Mouse (Mus musculus) lung, embryonic 15.5 days (tissue): ENCODE measurements around the gene Atp8a2. TPM values are rescaled to one million over a fixed set of nuclear protein-coding genes. Genes with fewer than 3 reads are reported as not detected.

Source experiments
- ATAC-seq: fragments of 200-750 bp; cut with Nextera tagmentation; 2 replicates; pipeline ENCODE4 v1.8.0; 2017; ENCODE audit warnings: moderate number of reproducible peaks, borderline replicate concordance; ENCODE audit not compliant: low FRiP score, low TSS enrichment; ENCODE audit errors: extremely low read depth
- H3K27ac ChIP-seq: fragments of 300-500 bp; sonication (generic); 2 replicates; pipeline ENCODE4 v1.5.1; 2015; ENCODE audit warnings: moderate library complexity, mild to moderate bottlenecking, inconsistent platforms
- H3K27me3 ChIP-seq: fragments of 300-500 bp; sonication (generic); 2 replicates; pipeline ENCODE4 v1.6.1; 2015; ENCODE audit warnings: inconsistent platforms
- H3K36me3 ChIP-seq: fragments of 300-500 bp; sonication (generic); 2 replicates; pipeline ENCODE4 v1.6.1; 2015; ENCODE audit warnings: inconsistent platforms
- H3K4me1 ChIP-seq: fragments of 300-500 bp; sonication (generic); 2 replicates; pipeline ENCODE4 v1.6.1; 2015; ENCODE audit warnings: inconsistent platforms
- H3K4me2 ChIP-seq: fragments of 300-500 bp; sonication (generic); 2 replicates; pipeline ENCODE4 v1.6.1; 2015; ENCODE audit warnings: inconsistent platforms, mild to moderate bottlenecking, moderate library complexity
- H3K4me3 ChIP-seq: fragments of 300-500 bp; sonication (generic); 2 replicates; pipeline ENCODE4 v1.5.1; 2015; ENCODE audit warnings: mild to moderate bottlenecking, inconsistent platforms
- H3K9ac ChIP-seq: fragments of 300-500 bp; sonication (generic); 2 replicates; pipeline ENCODE4 v1.6.1; 2015; ENCODE audit warnings: inconsistent platforms
- H3K9me3 ChIP-seq: fragments of 300-500 bp; sonication (generic); 2 replicates; pipeline ENCODE4 v1.6.1; 2016; ENCODE audit warnings: inconsistent platforms
- WGBS: fragments of 180-500 bp; shearing (Covaris S2); methylation state at CpG from one replicate; pipeline ENCODE4 v1.1.7; 2015; 5-methylcytosine and 5-hydroxymethylcytosine counted together
- microRNA counts: library from miRNA; unstranded; fragments of <30 nt; microRNA quantifications from one replicate; lab custom pipeline; 2016
- microRNA-seq: library from miRNA; unstranded; fragments of <30 nt; microRNA quantifications from one replicate; pipeline ENCODE4, GENCODE M21; 2016
- polyA plus RNA-seq: library from polyadenylated mRNA; unstranded; fragments of >200 nt; fragmentation: Nextera tagmentation; extraction: Ambion mirVana; gene quantifications from 2 replicates; pipeline ENCODE4 v1.2.1, GENCODE M21; 2015

The Atp8a2 gene
- polyA plus RNA-seq, 1 experiment from 2014 or later, result 1.8 TPM

DNA sequence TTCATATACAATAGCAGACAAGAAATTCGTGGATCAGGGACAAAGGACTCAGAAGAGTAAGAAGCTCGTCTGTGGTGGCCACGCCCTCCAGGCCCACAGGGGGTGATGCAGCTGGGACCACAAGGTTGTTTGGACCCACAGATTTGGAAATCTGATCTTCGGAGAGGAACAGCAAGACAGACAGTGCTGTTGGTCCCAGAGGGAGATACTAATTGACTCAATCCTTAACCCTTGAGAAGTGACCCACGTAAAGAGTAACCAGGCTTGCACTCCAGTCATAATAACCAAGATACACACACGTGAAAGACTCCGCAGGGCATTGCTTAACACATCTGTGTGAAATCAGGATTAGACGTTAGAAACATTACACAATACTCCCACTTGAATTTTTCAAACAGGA is 605.1 kb downstream of the Atp8a2 start:
- no peak overlapping the region for H3K9ac ChIP-seq
- peaks cover 5% of the 10 kb centered on the region for H3K4me1 ChIP-seq
- WGBS, result 82% methylated on average over 8 of the region's 8 CpGs
- H3K36me3 ChIP-seq, result peaks cover 43% of the 10 kb centered on the region
- no peak overlapping the region for H3K4me2 ChIP-seq
- ATAC-seq, result no peak
- H3K4me3 ChIP-seq, result no peak overlapping the region
- no peaks in the 10 kb centered on the region for H3K9me3 ChIP-seq
- H3K27ac ChIP-seq, result no peak overlapping the region
- H3K27me3 ChIP-seq, result no peaks in the 10 kb centered on the region

DNA sequence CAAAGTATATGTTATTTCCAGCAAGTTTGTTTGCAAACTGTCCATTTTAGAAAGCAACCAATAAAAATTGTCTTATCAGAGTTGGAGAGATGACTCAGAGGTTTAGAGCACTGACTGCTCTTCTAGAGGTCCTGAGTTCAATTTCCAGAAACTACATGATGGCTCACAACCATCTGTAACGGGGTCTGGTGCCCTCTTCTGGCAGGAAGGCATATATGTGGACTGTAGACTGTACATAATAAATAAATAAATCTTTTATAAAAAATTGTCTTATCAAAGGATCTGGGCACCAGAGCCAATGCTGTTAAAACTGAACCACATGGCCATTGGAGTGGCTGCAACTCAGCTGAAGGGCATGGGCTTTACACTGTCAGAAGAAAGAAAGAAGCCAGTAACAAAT is 606.4 kb downstream of the Atp8a2 start:
- Histone ChIP-seq H3K36me3 (peaks cover 55% of the 10 kb centered on the region), H3K9me3 (no peaks in the 10 kb centered on the region), H3K27ac (no peak overlapping the region), H3K4me1 (no peaks in the 10 kb centered on the region), H3K4me2 (no peak overlapping the region), H3K9ac (no peak overlapping the region), H3K27me3 (no peaks in the 10 kb centered on the region), H3K4me3 (no peak overlapping the region)
- no peak for ATAC-seq
- 67% methylated on average over 1 of the region's 1 CpGs for WGBS

MicroRNAs within 50 kb of the gene (microRNA counts, 519-probe panel; counts per million panel counts)
- 19.7 counts per million for microRNA mmu-miR-719 (lab: Ali Mortazavi, UCI)

Small RNAs within 50 kb of the gene (microRNA-seq; reads per million reads assigned to microRNA genes)
- gene Mir719, result not detected

Other genes with a start within 250 kb of the Atp8a2 start
- gene Nupl1, start 54.3 kb upstream of the Atp8a2 start, polyA plus RNA-seq, result 0.05 TPM in 1 of 2 replicates, not detected in the other
- gene Gm49336, start 54.3 kb upstream of the Atp8a2 start, polyA plus RNA-seq, result 47.4 and 49.1 TPM in 2 replicates
- 34.6 and 37.4 TPM in 2 replicates for gene Mtmr6, start 68.0 kb upstream of the Atp8a2 start, polyA plus RNA-seq
- 1.4 TPM in 2 replicates for gene Amer2, start 176.1 kb upstream of the Atp8a2 start, polyA plus RNA-seq